Mouse (Mus musculus): ENCODE results near the gene Olfr402.
"Not testable (repeated sequence)": the region's sequence is repeated elsewhere in the genome, so short reads cannot be mapped to it uniquely, and the experiment has no call there.

The Olfr402 gene

DNA sequence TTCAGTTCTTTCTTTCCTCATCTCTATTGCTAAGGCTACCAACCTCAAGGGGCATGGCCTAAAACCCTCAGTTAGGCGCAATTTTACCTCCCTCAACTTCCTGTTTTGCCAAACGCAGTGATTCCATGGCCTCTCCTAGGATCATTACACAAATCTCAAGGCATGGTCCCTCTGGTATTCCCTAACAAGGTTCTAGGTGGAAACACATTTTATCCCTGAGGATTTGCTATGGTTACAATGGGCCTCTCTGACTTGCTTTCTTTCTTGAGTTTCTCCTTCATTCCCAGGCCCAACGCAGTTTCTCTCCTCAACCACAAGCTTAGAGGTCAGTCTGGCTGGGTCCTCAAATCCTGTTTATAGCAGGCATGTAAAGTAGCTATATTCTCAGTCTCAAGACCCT lies at the start of gene Olfr402:
Gene Olfr402 (plus strand): TSS at position 301 of the 400 bp plus-strand sequence.
- DNase-seq, result no peak

DNA sequence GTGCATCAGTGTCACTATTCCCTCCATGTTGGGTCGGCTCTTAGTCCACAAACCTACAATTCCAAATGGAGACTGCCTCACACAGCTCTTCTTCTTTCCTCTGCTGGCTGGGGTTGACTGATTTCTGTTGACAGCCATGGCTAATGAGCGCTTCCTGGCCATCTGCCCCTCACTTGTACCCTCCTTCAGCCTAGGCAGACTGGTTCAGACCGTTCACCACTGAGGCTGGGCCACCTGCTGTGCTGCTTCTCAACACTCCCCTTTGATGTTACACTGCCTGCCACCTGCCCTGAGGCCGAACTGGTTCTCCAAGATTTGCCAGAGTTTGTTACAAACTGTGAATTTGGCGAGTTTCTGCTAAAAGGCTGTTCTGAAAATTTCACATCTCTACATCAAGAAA lies 48.3 kb upstream of the Olfr402 start:
- no peak for DNase-seq

- DNase-seq, result no peak
Observed at GRCm38 (mm10) chr11:74113412-74113811, 39.9 kb upstream of the Olfr402 start, which contains the start of gene Olfr401. Gene Olfr401 (plus strand): TSS chr11:74113712.

DNA sequence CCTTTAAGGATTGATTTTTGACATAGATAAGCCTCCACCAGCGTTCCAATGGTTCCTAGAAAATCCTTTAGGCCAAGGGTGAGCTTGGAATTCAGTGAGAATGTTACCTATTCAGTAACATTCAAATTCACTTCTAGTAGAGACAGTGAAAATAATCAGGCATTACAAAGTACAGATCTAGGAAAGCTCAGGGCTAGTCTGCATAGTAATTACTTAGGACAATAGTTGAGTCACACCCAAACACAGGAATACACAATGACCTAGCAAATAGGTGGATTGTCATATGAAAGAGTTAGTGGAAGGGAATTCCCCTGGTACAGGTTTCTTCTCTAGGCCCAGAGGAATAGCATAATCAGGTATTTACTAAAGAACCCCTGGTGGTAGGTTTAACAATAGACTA lies 13.3 kb upstream of the Olfr402 start:
- not testable (repeated sequence) for DNase-seq

DNA sequence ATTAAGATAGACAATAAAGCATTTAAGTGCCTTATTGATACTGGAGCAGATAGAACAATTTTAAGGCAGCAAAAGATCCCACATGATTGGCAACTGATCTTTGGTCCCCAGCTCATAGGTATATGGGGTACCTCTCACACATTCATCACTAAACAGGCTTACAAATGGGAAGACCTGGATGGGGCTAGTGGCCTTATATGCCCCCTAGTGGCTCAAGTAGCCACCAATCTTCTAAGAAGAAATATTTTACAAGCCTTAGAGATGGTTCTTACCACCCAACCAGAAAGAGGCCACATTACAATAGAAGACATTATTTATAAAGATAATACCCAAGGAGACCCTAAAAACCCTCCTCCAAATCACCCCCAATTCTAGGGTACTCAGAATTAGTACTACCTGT lies 7.5 kb upstream of the Olfr402 start:
- no peak for DNase-seq

GRCm38 (mm10) chr11:74168771-74169170 lies 15.4 kb downstream of the Olfr402 start:
- DNase-seq, result no peak

- no peak for DNase-seq
Observed at GRCm38 (mm10) chr11:74183168-74183567, 29.8 kb downstream of the Olfr402 start.

GRCm38 (mm10) chr11:74183745-74184144 lies 30.4 kb downstream of the Olfr402 start:
- DNase-seq, result no peak

DNA sequence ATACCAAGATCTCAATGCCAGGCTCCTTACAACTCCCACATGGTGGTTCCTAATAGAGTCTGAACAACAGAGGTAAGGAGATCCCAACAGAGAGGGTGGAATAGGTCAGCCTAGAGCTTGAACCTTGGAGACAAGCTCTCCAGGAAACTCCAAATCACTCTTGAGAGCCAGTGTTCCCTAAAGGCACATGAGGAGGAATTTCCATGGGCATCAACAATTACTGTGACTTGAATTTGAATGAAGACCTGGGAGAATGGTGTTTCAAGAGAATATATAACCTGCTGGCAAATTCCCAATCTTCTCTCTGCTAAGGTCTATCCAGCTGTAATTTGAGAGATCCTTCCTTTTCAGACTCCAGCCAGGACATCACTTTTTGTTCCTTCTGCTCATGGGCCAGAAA lies 32.6 kb downstream of the Olfr402 start, which contains the start of gene Olfr403:
Gene Olfr403 (plus strand): TSS at position 301 of the 400 bp plus-strand sequence.
- no peak for DNase-seq
